Mouse (Mus musculus): ENCODE measurements around the gene Zp1.

Zp1 gene

GRCm38 (mm10) chr19:10924220-10924619 is 3.8 kb upstream of the Zp1 start:
- no peak for DNase-seq (ENCODE audit: extremely low spot score)

GRCm38 (mm10) chr19:10921058-10921457 is 626 bp upstream of the Zp1 start:
- no peak for DNase-seq (ENCODE audit: extremely low spot score)

- DNase-seq (ENCODE audit: extremely low spot score) = no peak
These were observed 2.0 kb downstream of the Zp1 start for GRCm38 (mm10) chr19:10918321-10918991.

- no peak for DNase-seq (ENCODE audit: extremely low spot score)
These were observed 3.9 kb downstream of the Zp1 start for GRCm38 (mm10) chr19:10916506-10916905.

- no peak for DNase-seq (ENCODE audit: extremely low spot score)
These were observed 5.6 kb downstream of the Zp1 start for GRCm38 (mm10) chr19:10914870-10915269.

- no peak for DNase-seq (ENCODE audit: extremely low spot score)
These were observed 6.1 kb downstream of the Zp1 start for GRCm38 (mm10) chr19:10914291-10914690.

- no peak for DNase-seq (ENCODE audit: extremely low spot score)
These were observed 11.2 kb downstream of the Zp1 start for GRCm38 (mm10) chr19:10909087-10909721.

GRCm38 (mm10) chr19:10907891-10908290 is 12.5 kb downstream of the Zp1 start:
- DNase-seq (ENCODE audit: extremely low spot score) = peak; percentile 57

GRCm38 (mm10) chr19:10905728-10906000 is 14.8 kb downstream of the Zp1 start:
- DNase-seq (ENCODE audit: extremely low spot score) = no peak

GRCm38 (mm10) chr19:10904927-10905727 is 15.3 kb downstream of the Zp1 start:
- DNase-seq (ENCODE audit: extremely low spot score) = no peak

- no peak for DNase-seq (ENCODE audit: extremely low spot score)
These were observed 15.9 kb downstream of the Zp1 start for GRCm38 (mm10) chr19:10904512-10904911.

- DNase-seq (ENCODE audit: extremely low spot score) = no peak
These were observed 19.4 kb downstream of the Zp1 start for GRCm38 (mm10) chr19:10901046-10901445.

- DNase-seq (ENCODE audit: extremely low spot score) = no peak
These were observed 20.1 kb downstream of the Zp1 start for GRCm38 (mm10) chr19:10900315-10900714.

GRCm38 (mm10) chr19:10897491-10897890 is 22.9 kb downstream of the Zp1 start:
- no peak for DNase-seq (ENCODE audit: extremely low spot score)

GRCm38 (mm10) chr19:10896849-10897248 is 23.6 kb downstream of the Zp1 start:
- no peak for DNase-seq (ENCODE audit: extremely low spot score)

GRCm38 (mm10) chr19:10895708-10896107 is 24.7 kb downstream of the Zp1 start:
- DNase-seq (ENCODE audit: extremely low spot score) = no peak

GRCm38 (mm10) chr19:10895016-10895528 is 25.4 kb downstream of the Zp1 start, which contains the start of gene Prpf19:
TSS of gene Prpf19 (plus strand) at chr19:10895231.
- peak; percentile 96 for DNase-seq (ENCODE audit: extremely low spot score)

- no peak for DNase-seq (ENCODE audit: extremely low spot score)
These were observed 28.2 kb downstream of the Zp1 start for GRCm38 (mm10) chr19:10892201-10892600.

- peak; percentile 97 for DNase-seq (ENCODE audit: extremely low spot score)
These were observed 38.8 kb downstream of the Zp1 start, which contains the start of gene Tmem109 for GRCm38 (mm10) chr19:10881426-10882154. TSS of gene Tmem109 (minus strand) at chr19:10882001.

- DNase-seq (ENCODE audit: extremely low spot score) = no peak
These were observed 39.4 kb downstream of the Zp1 start for GRCm38 (mm10) chr19:10880975-10881425.

- DNase-seq (ENCODE audit: extremely low spot score) = peak; percentile 12
These were observed 40.1 kb downstream of the Zp1 start for GRCm38 (mm10) chr19:10880085-10880974.
